Mouse (Mus musculus) layer of hippocampus, adult 2 months (tissue): ENCODE data around the gene Taar4. TPM values are rescaled to one million over a fixed set of nuclear protein-coding genes. Genes with fewer than 3 reads are reported as not detected.
A peak's percentile ranks its signal among the peaks of the same experiment; 100 is the strongest.

Experiments used
- DNase-seq, 2 experiments: peaks; one replicate each; pipeline ENCODE4 v3.0.0; 2022; ENCODE audit warnings: low spot score in 2 of 2
- H3K27ac ChIP-seq: fragments of 200-600 bp; 2 replicates; pipeline ENCODE4 v1.8.1; 2022
- H3K4me3 ChIP-seq: fragments of 200-600 bp; 2 replicates; pipeline ENCODE4 v1.8.1; 2022; ENCODE audit warnings: mild to moderate bottlenecking
- CTCF ChIP-seq: fragments of 200-600 bp; conservative IDR thresholded peaks from 2 replicates; pipeline ENCODE4 v1.8.1; 2022; ENCODE audit warnings: antibody characterized with exemption, mild to moderate bottlenecking, moderate library complexity
- total RNA-seq, 2 experiments: library from RNA; stranded (reverse); gene quantifications; 2 replicates each; pipeline ENCODE4 v1.2.3; 2021

Gene Taar4
- total RNA-seq, 2 experiments from 2014 or later = not detected

DNA sequence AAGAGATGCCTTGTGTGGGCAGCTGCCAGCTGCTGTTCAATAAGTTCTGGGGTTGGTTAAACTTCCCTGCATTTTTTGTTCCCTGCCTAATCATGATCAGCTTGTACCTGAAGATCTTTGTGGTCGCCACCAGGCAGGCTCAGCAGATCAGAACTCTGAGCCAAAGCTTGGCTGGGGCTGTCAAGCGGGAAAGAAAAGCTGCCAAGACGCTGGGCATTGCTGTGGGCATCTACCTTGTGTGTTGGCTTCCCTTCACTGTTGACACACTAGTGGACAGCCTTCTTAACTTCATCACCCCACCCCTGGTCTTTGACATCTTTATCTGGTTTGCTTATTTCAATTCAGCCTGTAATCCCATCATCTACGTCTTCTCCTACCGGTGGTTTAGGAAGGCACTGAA is 11.0 kb downstream of the Taar4 start:
- no peak for DNase-seq
- no peak for TF ChIP-seq CTCF
- Histone ChIP-seq H3K4me3 (no peak overlapping the region), H3K27ac (no peak overlapping the region)

GRCm38 (mm10) chr10:23977958-23978357 is 17.7 kb downstream of the Taar4 start:
- no peak overlapping the region for H3K4me3 ChIP-seq
- H3K27ac ChIP-seq = no peak overlapping the region
- DNase-seq = no peak
- TF ChIP-seq CTCF = no peak

DNA sequence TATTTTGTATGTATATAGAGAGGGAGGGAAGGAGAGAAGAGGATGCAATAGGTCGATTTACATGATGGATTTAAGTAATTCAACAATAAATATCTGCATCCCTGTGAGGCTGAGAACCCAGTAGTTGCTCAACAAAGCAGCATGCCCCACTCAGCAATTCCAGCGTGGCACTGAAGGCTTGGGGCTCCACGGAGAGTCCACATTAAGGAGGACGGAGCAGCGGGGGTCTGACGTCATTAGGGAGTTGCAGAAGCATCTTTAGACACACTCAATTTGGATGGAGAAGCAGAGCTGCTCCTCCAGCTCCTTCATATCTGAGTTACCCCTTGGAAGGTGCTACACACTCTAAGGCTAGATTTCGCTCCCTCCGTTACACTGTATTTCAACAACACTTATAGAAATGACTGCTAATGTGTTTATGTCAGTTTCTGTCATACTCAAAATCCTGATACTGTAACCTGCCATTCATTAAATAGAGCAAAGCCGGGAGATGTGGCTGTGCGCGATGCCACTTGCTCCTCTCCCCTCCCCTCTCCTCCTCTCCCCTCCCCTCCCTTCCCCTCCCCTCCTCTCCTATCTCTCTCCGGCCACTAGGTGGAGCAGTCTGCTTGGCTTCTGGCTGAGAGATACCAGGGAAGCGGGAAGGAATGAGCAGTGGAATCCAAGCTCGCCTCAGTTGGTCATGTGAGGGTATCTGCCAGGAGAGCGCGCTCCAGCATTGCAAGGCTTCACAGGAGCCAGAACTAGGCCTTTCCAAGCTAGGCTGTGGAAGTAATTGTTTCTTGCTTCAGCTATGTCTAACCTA is 18.8 kb downstream of the Taar4 start:
- peak; percentile 61 to 75 for DNase-seq
- H3K27ac ChIP-seq = no peak overlapping the region
- H3K4me3 ChIP-seq = no peak overlapping the region
- TF ChIP-seq CTCF = peak; percentile 70

DNA sequence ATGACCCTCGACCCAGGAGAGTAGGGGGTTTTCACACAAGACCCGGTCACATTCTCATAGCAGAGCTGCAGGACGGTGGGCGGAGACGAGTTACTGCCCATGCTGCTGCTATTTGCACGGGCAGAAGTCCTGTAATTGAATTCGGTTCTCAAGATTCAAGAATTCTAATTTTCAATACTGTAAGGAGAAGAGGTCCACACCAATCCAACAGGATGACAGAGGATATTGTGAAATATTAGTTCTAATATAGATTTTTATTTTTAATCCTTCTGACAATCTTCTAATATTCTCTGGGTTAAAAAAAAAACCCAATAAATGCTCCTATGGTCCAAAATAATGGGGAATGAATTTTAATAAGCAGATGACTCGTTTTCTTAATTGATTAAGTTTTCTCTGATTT is 25.3 kb downstream of the Taar4 start, which contains the start of gene Taar6:
Taar6 (minus strand) TSS at position 101 of the 400 bp plus-strand sequence.
- no peak within 1 kb of the TSS for H3K27ac ChIP-seq

GRCm38 (mm10) chr10:23986419-23986818 is 26.1 kb downstream of the Taar4 start:
- Histone ChIP-seq H3K27ac (no peak overlapping the region), H3K4me3 (no peak overlapping the region)
- TF ChIP-seq CTCF = no peak
- DNase-seq = no peak

More for the DNA sequence above, 25.3 kb downstream of the Taar4 start, which contains the start of gene Taar6:
- no peak within 1 kb of the TSS for H3K4me3 ChIP-seq
- no peak for DNase-seq
- no peak for TF ChIP-seq CTCF

DNA sequence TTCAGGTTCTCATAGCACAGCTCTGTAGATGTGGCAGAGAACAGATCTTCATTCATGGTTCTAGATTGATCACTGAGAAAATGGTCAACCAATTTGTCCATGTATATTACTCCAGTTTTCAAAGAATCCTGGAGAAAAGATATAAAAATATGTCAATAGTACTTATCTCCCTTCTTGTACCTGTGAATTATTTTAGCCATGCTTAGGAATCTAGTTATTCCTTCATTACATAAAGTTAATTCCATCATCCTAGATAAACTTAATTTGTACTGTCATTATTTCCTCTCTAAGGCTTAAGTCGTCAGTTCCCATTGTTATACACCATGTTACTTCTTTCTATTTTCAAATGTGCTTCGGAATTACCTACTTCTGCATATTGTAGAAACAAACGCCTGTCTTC is 33.1 kb downstream of the Taar4 start, which contains the start of gene Taar7a:
Taar7a (minus strand) TSS at position 101 of the 400 bp plus-strand sequence.
- Histone ChIP-seq H3K27ac (no peak within 1 kb of the TSS), H3K4me3 (no peak within 1 kb of the TSS)
- TF ChIP-seq CTCF = no peak
- DNase-seq = no peak

DNA sequence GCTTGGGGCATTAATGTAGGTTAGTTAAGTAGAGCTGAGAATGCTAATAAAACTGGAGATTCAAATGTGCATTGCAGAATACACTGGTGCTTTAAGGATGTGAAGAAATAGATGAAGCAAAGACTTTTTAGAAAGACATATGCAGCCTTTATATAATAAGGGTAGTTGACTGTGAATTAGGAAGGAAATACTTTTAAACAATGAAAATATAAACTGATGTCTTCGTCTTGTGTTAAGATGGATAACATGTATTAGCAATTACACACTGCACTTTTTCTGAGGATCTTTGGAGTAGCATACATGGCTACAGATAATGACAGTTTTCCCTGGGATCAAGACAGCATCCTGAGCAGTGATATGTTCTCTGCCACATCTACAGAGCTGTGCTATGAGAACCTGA is 39.3 kb downstream of the Taar4 start, which contains the start of gene Taar7b:
Taar7b (plus strand) TSS at position 301 of the 400 bp plus-strand sequence.
- no peak for DNase-seq
- TF ChIP-seq CTCF = no peak
- Histone ChIP-seq H3K27ac (no peak within 1 kb of the TSS), H3K4me3 (no peak within 1 kb of the TSS)

DNA sequence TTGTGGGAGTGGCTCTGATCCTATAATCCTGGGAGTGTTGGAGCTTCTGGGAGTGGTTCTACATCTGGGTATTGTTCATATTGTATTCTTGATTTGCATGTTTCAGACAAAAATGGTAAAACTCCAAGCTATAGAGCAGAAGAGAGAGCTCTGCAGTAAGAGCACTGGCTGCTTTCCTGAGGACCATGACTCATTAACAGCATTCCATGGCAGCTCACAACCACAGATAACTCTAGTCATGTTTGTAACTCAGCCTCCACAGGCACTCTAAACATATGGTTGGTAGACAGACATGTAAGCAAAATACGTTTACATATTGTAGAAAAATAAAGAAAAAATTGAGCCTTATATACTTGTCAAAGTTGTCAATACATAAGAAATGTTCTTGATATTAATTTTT is 46.1 kb downstream of the Taar4 start:
- no peak for TF ChIP-seq CTCF
- no peak for DNase-seq
- Histone ChIP-seq H3K4me3 (no peak overlapping the region), H3K27ac (no peak overlapping the region)

DNA sequence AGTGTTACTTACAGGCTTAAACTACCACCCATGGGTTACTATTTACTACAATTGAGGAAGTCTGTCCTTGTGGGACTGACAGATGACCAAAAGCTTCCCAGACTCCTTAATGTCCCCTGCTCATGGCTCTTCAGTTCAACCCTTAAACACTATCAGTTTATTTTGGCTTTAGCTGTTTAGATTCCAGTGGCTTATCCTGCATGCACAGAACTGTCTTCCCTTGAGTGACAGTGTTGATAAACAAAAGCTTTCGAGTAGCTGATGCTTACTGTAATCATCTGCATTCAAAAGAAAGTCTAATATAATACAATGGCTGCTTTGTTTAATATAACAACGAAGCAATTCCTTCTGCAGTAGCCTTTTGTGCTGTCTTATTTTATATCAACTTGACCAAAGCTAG is 46.7 kb downstream of the Taar4 start:
- DNase-seq = no peak
- Histone ChIP-seq H3K27ac (no peak overlapping the region), H3K4me3 (no peak overlapping the region)
- TF ChIP-seq CTCF = no peak

DNA sequence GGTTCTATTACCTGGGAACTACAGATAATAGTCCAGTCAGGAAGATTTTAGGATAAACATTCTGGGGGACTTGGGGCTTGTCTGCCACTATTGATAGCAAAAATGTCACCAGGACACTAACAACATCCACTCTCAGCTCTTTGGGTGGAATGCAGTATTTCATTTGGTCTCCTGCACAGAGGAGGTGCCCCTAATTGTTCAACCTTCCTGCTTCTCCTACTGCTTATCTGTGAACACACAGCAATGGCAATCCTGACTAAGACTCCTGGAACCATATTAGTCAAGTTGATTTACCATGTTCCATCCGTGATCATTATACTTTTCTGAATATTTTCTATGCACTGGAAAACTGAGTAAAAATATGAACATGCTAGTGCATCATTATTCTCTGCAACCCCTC is 47.8 kb downstream of the Taar4 start:
- TF ChIP-seq CTCF = no peak
- no peak for DNase-seq

More for the DNA sequence above, 47.8 kb downstream of the Taar4 start:
- Histone ChIP-seq H3K27ac (no peak overlapping the region), H3K4me3 (no peak overlapping the region)

Other genes with a start within 250 kb of the Taar4 start
- gene Rps12, start 173.2 kb upstream of the Taar4 start, total RNA-seq = 100 to 1,000 TPM; 201 to 281 TPM
- gene Slc18b1, start 163.5 kb upstream of the Taar4 start, total RNA-seq = 10 to 100 TPM; 28.1 to 31.2 TPM
- under 1 TPM in 1 of 2 experiments, not detected in 1; 0.26 TPM for gene Vnn3, start 109.0 kb upstream of the Taar4 start, total RNA-seq
- gene Vnn1, start 65.8 kb upstream of the Taar4 start, total RNA-seq = under 1 TPM in 1 of 2 experiments, not detected in 1; 0.20 TPM
- not detected for gene Taar1, start 40.1 kb upstream of the Taar4 start, total RNA-seq
- not detected for gene Taar2, start 21.9 kb upstream of the Taar4 start, total RNA-seq
- not detected for gene Taar3, start 10.9 kb upstream of the Taar4 start, total RNA-seq
- not detected for gene Taar5, start 10.2 kb downstream of the Taar4 start, total RNA-seq
- not detected for gene Taar6, start 25.2 kb downstream of the Taar4 start, total RNA-seq
- not detected for gene Taar7a, start 33.0 kb downstream of the Taar4 start, total RNA-seq
- not detected for gene Taar7b, start 39.4 kb downstream of the Taar4 start, total RNA-seq
- gene Taar7d, start 66.7 kb downstream of the Taar4 start, total RNA-seq = not detected
- not detected for gene Taar7e, start 77.1 kb downstream of the Taar4 start, total RNA-seq
- not detected for gene Taar7f, start 89.0 kb downstream of the Taar4 start, total RNA-seq
- gene Taar8a, start 116.0 kb downstream of the Taar4 start, total RNA-seq = not detected
- not detected for gene Taar8b, start 131.8 kb downstream of the Taar4 start, total RNA-seq
- gene Taar8c, start 141.4 kb downstream of the Taar4 start, total RNA-seq = not detected
- not detected for gene Taar9, start 149.0 kb downstream of the Taar4 start, total RNA-seq
- 100 to 1,000 TPM; 131 to 136 TPM for gene Stx7, start 188.8 kb downstream of the Taar4 start, total RNA-seq